Mouse (Mus musculus): ENCODE data around the gene Tmem156. TPM values are rescaled to one million over a fixed set of nuclear protein-coding genes. Genes with fewer than 3 reads are reported as not detected.

Tmem156 gene
- total and polyA plus RNA-seq, 3 experiments, result 0.27 TPM; not detected in 2

DNA sequence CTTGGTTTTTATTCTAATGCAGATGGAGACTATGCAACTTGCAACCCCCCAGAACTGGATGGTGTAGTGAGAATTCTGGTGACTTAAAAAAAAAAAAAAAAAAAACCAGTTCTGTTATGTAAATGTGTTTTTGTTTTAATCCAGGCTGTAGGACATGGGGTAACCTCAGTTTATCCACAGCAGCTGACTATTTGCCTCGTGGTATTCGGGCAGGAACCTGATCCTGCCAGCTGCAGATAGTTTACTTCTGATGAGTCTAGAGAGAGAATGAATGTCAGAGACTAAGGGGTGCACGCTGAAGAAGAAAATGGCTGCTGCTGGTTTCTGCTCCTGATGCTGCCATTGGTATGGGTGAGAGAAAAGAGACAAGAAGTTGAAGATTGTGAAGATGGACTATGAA, 4.2 kb upstream of the Tmem156 start:
- Histone ChIP-seq H3K4me3 (no peak overlapping the region), H3K27me3 (ENCODE audit: control insufficient read depth, insufficient read depth, low read length) (no peaks in the 10 kb centered on the region), H3K27ac (no peak overlapping the region), H3K9ac (ENCODE audit: low read depth, low read length) (no peak overlapping the region), H3K36me3 (ENCODE audit: control insufficient read depth, insufficient read depth, low read length) (no peaks in the 10 kb centered on the region), H3K79me2 (replicated peaks; ENCODE audit: control insufficient read depth, insufficient read depth, low read length) (no peaks in the 10 kb centered on the region), H3K4me1 (ENCODE audit: control insufficient read depth, insufficient read depth, low read length) (no peaks in the 10 kb centered on the region)
- TF ChIP-seq EP300 (IDR thresholded peaks at IDR 0.05; ENCODE audit: insufficient read depth, low read depth, low read length), result no peak
- no peak for TF ChIP-seq POLR2A (IDR thresholded peaks at IDR 0.05; ENCODE audit: insufficient read depth, low read depth, low read length)
- TF ChIP-seq CTCF (IDR thresholded peaks at IDR 0.05), result no peak
- WGBS, result 77% methylated on average over 3 of the region's 3 CpGs
- intact Hi-C loops (cut with DNase I), result no loop called here
- DNase-seq, result no peak

DNA sequence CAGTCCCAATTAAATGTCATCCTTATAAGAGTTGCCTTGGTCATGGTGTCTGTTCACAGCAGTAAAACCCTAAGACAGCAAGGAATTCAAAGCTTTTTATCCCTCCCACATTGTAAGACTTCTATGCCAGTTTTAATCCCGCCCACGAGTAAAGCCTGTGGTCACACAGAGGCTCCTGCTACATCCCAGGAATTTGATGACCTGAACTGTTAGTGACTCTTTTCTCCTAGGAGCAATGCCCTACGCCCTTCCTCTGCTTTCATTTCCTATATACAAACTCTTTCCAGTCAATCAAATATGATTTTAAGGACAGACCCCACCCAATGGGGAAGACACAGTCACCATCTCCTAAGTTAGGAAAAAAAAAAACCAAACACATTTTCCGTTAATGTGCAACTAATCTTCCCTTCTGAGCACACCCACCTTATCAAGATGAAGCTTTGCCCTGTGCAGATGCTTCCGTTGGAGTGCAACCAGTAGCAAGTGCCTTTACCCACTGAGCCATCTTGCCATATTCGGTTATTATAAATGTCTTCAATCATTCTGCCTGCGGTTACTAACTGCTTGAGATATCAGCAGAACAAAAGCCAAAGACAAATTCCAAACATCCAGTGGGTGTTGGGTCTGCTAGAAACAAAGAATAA, 3.1 kb upstream of the Tmem156 start:
- intact Hi-C loops (cut with DNase I), result no loop called here

DNA sequence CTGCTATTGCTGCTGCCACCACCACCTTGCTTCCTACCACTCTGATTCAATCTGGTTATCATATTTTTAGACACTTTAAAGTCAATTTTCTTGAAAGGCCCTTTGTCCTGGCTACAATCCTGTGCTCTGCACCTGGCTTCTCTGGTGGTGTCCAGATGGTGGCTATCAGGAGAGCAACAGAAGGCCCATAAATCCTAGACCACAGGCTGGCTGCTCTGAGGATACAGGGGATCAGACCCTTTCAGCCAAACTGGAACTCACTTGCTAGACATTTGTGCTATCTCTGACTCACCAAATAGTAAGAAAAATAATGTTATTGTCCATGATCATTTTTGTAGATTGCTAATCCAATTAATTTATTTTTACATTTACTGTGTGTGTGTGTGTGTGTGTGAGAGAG, 1.8 kb upstream of the Tmem156 start:
- intact Hi-C loops (cut with DNase I), result no loop called here
- no peak overlapping the region for H3K4me3 ChIP-seq
- no peaks in the 10 kb centered on the region for H3K27me3 ChIP-seq (ENCODE audit: control insufficient read depth, insufficient read depth, low read length)
- no peaks in the 10 kb centered on the region for H3K36me3 ChIP-seq (ENCODE audit: control insufficient read depth, insufficient read depth, low read length)
- H3K4me1 ChIP-seq (ENCODE audit: control insufficient read depth, insufficient read depth, low read length), result no peaks in the 10 kb centered on the region
- H3K79me2 ChIP-seq (replicated peaks; ENCODE audit: control insufficient read depth, insufficient read depth, low read length), result no peaks in the 10 kb centered on the region
- no peak overlapping the region for H3K27ac ChIP-seq
- H3K9ac ChIP-seq (ENCODE audit: low read depth, low read length), result no peak overlapping the region
- no peak for DNase-seq
- TF ChIP-seq EP300 (IDR thresholded peaks at IDR 0.05; ENCODE audit: insufficient read depth, low read depth, low read length) (no peak), CTCF (IDR thresholded peaks at IDR 0.05) (no peak), POLR2A (IDR thresholded peaks at IDR 0.05; ENCODE audit: insufficient read depth, low read depth, low read length) (no peak)

More for the DNA sequence above, 3.1 kb upstream of the Tmem156 start:
- H3K4me1 ChIP-seq (ENCODE audit: control insufficient read depth, insufficient read depth, low read length), result no peaks in the 10 kb centered on the region
- no peaks in the 10 kb centered on the region for H3K79me2 ChIP-seq (replicated peaks; ENCODE audit: control insufficient read depth, insufficient read depth, low read length)
- H3K4me3 ChIP-seq, result no peak overlapping the region
- DNase-seq, result no peak
- WGBS, result 83% methylated on average over 7 of the region's 7 CpGs
- TF ChIP-seq POLR2A (IDR thresholded peaks at IDR 0.05; ENCODE audit: insufficient read depth, low read depth, low read length) (no peak), CTCF (IDR thresholded peaks at IDR 0.05) (no peak), EP300 (IDR thresholded peaks at IDR 0.05; ENCODE audit: insufficient read depth, low read depth, low read length) (no peak)
- H3K36me3 ChIP-seq (ENCODE audit: control insufficient read depth, insufficient read depth, low read length), result no peaks in the 10 kb centered on the region
- no peak overlapping the region for H3K27ac ChIP-seq
- H3K27me3 ChIP-seq (ENCODE audit: control insufficient read depth, insufficient read depth, low read length), result no peaks in the 10 kb centered on the region
- H3K9ac ChIP-seq (ENCODE audit: low read depth, low read length), result no peak overlapping the region

DNA sequence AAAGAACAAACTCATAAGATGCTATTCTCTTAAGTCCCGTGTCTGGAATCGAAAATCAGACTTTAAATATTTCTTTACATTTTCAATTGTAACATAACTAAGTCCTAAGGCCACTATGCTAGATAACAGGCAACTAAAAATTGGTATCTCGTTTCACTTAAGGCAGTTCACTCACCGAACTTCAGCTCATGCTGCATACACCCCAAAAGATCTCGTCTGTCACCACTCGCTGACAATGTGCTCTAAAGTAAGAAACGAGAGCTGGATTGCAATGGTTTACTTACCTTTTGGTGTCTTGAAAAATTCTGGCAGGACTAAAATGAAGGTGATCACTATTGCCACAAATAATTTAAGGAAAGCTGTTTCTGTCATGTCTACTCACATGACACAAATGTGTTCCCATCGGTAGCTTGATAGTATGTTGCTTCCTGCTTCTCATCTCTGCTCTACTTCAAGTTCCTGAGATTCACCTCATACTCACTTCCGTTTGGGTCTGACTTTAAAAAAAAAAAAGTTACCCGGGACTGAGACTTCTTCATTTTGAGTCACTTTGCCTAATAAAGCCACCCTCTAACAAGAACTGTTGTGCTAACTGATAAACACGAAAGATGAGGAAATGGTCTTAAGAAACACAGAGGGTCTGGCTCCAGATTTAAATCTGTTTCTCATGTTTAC, 611 bp downstream of the Tmem156 start:
- TF ChIP-seq CTCF (IDR thresholded peaks at IDR 0.05) (no peak), EP300 (IDR thresholded peaks at IDR 0.05; ENCODE audit: insufficient read depth, low read depth, low read length) (no peak), POLR2A (IDR thresholded peaks at IDR 0.05; ENCODE audit: insufficient read depth, low read depth, low read length) (no peak)
- intact Hi-C loops (cut with DNase I), result no loop called here
- Histone ChIP-seq H3K27ac (no peak overlapping the region), H3K27me3 (ENCODE audit: control insufficient read depth, insufficient read depth, low read length) (no peaks in the 10 kb centered on the region), H3K4me1 (ENCODE audit: control insufficient read depth, insufficient read depth, low read length) (no peaks in the 10 kb centered on the region), H3K36me3 (ENCODE audit: control insufficient read depth, insufficient read depth, low read length) (no peaks in the 10 kb centered on the region), H3K4me3 (no peak overlapping the region), H3K79me2 (replicated peaks; ENCODE audit: control insufficient read depth, insufficient read depth, low read length) (no peaks in the 10 kb centered on the region), H3K9ac (ENCODE audit: low read depth, low read length) (no peak overlapping the region)
- WGBS, result 55% methylated on average over 11 of the region's 11 CpGs
- no peak for DNase-seq

DNA sequence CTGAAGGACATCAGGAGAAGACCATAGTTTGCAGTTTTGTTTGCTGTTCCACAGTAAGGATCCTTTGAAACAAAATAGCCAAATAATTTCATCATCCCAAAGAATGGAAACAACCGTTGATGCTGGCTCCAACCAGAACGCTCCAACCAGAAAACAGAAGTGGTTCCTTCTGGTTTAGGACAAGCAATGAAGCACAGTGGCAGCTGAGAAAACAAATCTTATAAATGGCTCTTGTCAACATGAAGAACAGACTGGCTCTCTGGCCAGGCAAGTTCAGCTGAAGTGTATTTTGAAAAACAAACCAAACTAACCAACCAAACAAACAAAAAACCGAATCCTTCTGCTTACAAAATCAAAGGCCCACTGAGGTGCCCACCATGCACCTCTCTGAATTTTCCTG, 2.2 kb downstream of the Tmem156 start:
- intact Hi-C loops (cut with DNase I), result no loop called here
- H3K27ac ChIP-seq, result no peak overlapping the region
- 70% methylated on average over 3 of the region's 3 CpGs for WGBS
- no peak overlapping the region for H3K4me3 ChIP-seq
- no peaks in the 10 kb centered on the region for H3K4me1 ChIP-seq (ENCODE audit: control insufficient read depth, insufficient read depth, low read length)
- H3K27me3 ChIP-seq (ENCODE audit: control insufficient read depth, insufficient read depth, low read length), result no peaks in the 10 kb centered on the region
- no peaks in the 10 kb centered on the region for H3K36me3 ChIP-seq (ENCODE audit: control insufficient read depth, insufficient read depth, low read length)
- DNase-seq, result no peak
- TF ChIP-seq POLR2A (IDR thresholded peaks at IDR 0.05; ENCODE audit: insufficient read depth, low read depth, low read length) (no peak), EP300 (IDR thresholded peaks at IDR 0.05; ENCODE audit: insufficient read depth, low read depth, low read length) (no peak), CTCF (IDR thresholded peaks at IDR 0.05) (no peak)
- H3K9ac ChIP-seq (ENCODE audit: low read depth, low read length), result no peak overlapping the region
- no peaks in the 10 kb centered on the region for H3K79me2 ChIP-seq (replicated peaks; ENCODE audit: control insufficient read depth, insufficient read depth, low read length)

DNA sequence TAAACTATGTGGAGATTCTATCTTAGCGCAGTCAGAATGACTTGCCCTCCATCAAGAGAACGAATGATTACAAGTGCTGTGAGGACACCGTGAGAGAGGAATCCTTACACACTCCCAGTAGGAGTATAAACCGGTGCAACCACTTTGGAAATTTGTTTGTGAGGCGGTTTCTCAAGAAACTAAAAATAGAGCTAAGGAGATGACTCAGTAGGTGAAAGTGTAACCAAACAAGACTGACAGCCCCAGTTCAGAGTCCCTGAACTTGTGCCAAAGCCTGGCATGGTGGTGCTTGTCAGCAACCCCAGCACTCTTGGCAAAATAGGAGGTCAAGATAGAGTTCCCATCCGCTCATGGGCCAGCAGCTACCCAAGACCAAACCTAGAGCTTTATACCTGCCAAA, 5.4 kb downstream of the Tmem156 start:
- peak overlapping the region; percentile 48 for H3K27ac ChIP-seq
- WGBS, result 51% methylated on average over 6 of the region's 6 CpGs
- intact Hi-C loops (cut with DNase I), result no loop called here
- H3K4me3 ChIP-seq, result no peak overlapping the region
- TF ChIP-seq CTCF (IDR thresholded peaks at IDR 0.05), result no peak
- TF ChIP-seq EP300 (IDR thresholded peaks at IDR 0.05; ENCODE audit: insufficient read depth, low read depth, low read length), result no peak
- no peak for TF ChIP-seq POLR2A (IDR thresholded peaks at IDR 0.05; ENCODE audit: insufficient read depth, low read depth, low read length)
- H3K36me3 ChIP-seq (ENCODE audit: control insufficient read depth, insufficient read depth, low read length), result no peaks in the 10 kb centered on the region
- no peaks in the 10 kb centered on the region for H3K79me2 ChIP-seq (replicated peaks; ENCODE audit: control insufficient read depth, insufficient read depth, low read length)
- H3K27me3 ChIP-seq (ENCODE audit: control insufficient read depth, insufficient read depth, low read length), result no peaks in the 10 kb centered on the region
- H3K4me1 ChIP-seq (ENCODE audit: control insufficient read depth, insufficient read depth, low read length), result no peaks in the 10 kb centered on the region
- H3K9ac ChIP-seq (ENCODE audit: low read depth, low read length), result no peak overlapping the region
- peak; percentile 31 to 71 for DNase-seq
